Mouse (Mus musculus): Measurements from ENCODE around the gene Apol8.
A peak's percentile ranks its signal among the peaks of the same experiment; 100 is the strongest.

Apol8 gene

DNA sequence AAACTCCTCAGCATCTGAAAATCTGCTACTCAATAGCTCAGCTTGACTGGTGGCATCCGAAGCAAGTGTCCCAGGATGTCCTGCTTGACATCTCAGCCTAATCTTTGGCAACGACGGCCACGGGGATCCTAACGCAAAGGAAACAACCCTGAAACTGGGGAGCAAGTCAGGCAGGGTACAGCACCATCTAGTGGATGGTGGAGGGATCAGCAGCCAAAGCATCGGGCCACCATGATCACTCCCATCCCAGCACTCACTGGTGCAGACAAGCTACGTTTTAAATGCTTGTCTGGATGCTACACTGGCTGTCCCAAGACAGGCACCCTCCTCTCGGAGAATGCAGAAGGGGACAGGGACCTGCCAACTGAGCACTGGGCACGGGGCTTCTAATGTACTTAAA lies at the start of gene Apol8:
Apol8 (minus strand) TSS at position 156 of the 400 bp plus-strand sequence.
- DNase-seq (ENCODE audit: low spot score), result no peak

DNA sequence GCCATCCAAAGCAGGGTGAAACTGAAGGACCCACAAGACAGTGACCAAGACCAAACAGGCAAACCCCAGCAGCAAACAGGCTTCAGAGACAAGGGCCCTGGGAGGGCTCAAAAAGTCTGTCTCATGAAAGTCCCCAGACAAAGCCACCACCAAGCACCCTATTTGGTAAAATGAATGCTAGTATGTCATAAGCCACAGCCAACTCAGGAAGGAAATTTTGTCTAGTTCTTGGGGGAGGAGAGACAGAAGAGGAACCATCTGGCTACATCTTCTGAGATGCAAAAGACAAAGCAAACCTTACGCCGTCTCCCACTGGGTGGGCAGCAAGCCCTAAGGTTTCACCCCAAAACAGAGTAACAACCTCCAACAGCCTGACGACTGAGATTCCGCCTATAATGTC lies 48.9 kb upstream of the Apol8 start:
- DNase-seq (ENCODE audit: low spot score), result no peak

GRCm38 (mm10) chr15:77804949-77805348 lies 48.1 kb upstream of the Apol8 start:
- DNase-seq (ENCODE audit: low spot score), result no peak

DNA sequence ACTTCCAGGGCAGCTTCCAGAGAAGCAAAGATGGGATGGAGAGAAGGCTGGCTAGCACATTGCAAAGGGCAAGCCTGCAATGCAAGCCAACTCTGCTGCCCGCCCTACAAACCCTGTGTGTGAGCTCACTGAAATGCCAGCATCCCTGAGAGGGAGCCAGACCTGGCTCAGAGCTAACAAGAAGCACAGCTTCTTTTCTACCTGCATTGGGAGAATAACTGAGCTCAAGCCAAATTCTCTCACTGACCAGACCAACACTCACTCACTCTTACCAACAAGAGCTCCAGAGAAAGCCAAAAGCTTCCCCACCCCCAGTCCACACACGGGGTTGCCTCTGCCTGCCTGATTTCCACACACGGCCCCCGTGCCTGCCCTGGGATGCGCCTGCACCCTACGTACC lies 47.7 kb upstream of the Apol8 start:
- DNase-seq (ENCODE audit: low spot score), result no peak

GRCm38 (mm10) chr15:77803747-77804146 lies 46.9 kb upstream of the Apol8 start:
- DNase-seq (ENCODE audit: low spot score), result no peak

GRCm38 (mm10) chr15:77802992-77803391 lies 46.2 kb upstream of the Apol8 start:
- DNase-seq (ENCODE audit: low spot score), result no peak

GRCm38 (mm10) chr15:77801188-77801587 lies 44.4 kb upstream of the Apol8 start:
- DNase-seq (ENCODE audit: low spot score), result no peak

- peak; percentile 49 for DNase-seq (ENCODE audit: low spot score)
Measured at GRCm38 (mm10) chr15:77800511-77800910, 43.7 kb upstream of the Apol8 start.

- peak; percentile 52 for DNase-seq (ENCODE audit: low spot score)
Measured at GRCm38 (mm10) chr15:77799491-77800474, 43.0 kb upstream of the Apol8 start.

DNA sequence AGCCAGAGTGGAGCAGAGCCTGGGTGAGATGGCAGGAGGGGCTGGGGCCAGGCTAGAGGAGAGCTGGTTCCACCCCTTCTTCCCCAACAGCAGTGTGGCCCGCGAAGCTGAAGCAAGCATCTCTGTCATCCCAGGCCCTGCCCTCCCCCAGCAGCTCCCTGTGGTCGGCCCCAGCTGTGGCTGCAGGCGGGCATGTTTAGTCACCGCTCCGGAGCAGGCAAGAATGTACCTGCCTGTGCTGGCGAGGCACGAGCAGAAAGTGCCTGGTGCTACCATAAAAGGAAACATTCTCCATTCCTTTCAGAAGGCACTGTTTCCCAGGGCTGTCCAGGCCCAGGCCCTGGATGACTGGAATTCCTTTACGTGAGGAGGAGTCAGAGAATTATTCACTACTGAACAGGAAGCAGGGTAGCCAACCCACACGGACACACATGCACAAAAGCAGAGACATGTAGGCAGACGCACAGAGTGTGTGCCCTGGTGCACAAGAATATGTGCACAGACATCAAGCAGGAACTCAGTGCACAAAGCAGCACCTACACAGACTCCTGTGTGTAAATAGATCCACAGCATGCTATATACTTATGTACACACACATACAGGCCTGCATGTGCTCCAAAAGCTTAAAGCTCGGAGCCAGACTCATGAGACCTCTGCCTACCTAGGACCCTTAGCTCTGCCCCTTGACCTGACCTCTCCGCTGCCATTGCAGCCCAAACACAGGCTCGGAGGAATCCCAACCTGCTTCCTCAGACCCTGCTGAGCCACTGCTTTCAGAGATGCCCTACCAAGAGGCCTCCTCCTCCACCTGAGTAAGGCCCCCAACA lies 42.1 kb upstream of the Apol8 start:
- DNase-seq (ENCODE audit: low spot score), result peak; percentile 86

GRCm38 (mm10) chr15:77797609-77798411 lies 41.0 kb upstream of the Apol8 start:
- DNase-seq (ENCODE audit: low spot score), result peak; percentile 43

DNA sequence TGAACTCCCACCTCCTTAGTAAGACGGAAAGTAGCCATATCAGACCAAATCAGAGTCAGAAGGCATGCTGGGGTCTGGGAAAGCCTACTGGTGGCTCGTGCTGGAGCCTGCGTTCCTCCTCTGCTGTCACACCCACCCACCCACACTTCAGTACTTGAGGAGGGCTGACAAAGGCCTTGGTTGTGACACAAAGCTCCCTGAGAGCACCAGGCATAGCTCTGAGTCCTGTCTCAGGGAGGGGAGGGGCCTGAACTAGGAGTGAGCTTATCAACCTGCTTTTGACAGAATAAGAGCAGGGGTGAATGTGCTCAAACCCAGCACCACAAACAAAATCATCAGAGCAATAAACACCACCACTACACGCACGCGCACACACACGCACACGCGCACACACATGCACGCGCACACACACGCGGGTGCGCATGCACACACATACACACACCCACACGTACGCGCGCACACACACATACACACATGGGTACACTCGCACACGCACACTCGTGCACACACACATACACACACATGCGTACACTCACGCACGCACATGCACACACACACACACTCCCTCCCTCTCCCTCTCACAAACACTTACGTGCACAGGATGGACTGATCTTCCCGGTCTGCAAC lies 39.7 kb upstream of the Apol8 start:
- DNase-seq (ENCODE audit: low spot score), result no peak

GRCm38 (mm10) chr15:77794908-77795356 lies 38.1 kb upstream of the Apol8 start:
- DNase-seq (ENCODE audit: low spot score), result no peak

- no peak for DNase-seq (ENCODE audit: low spot score)
Measured at GRCm38 (mm10) chr15:77794138-77794907, 37.5 kb upstream of the Apol8 start.

DNA sequence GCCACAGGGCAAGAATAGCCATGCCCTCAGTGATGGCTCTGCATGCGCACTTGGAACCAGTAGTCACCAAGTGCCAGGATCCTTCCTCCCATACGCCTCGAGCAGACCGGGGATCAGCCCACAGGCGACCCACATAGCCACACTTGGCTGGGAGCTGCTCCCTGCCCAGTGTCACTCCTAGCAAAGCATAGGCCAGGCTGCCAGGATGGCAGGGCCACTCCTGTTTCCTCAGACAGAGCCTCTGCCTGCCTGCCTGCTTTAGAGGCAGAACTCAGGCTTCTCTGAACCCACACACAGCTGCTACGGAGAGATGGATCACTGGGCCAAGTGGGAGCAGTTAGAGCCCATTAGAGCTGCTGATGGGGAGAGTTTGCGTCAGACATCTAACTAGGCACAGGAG lies 36.8 kb upstream of the Apol8 start:
- DNase-seq (ENCODE audit: low spot score), result no peak

DNA sequence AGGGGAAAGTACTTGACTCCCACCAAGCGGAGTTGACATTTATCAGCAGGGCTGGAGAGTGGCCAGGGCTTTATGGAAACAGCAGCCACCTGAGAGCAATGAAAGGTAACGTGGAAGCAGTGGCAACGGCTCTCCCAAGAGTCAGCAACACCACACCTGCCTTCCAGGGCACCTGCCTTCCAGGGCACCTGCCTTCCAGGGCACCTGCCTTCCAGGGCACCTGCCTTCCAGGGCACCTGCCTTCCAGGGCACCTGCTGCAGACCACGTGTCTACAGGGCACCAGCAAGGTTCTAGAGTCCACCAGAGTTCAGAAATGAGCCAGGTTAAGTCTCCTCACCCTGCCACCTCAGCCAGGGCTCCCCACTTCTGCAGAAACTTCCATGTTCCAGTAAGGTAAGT lies 36.3 kb upstream of the Apol8 start:
- no peak for DNase-seq (ENCODE audit: low spot score)

- DNase-seq (ENCODE audit: low spot score), result no peak
Measured at GRCm38 (mm10) chr15:77792056-77792455, 35.3 kb upstream of the Apol8 start.

DNA sequence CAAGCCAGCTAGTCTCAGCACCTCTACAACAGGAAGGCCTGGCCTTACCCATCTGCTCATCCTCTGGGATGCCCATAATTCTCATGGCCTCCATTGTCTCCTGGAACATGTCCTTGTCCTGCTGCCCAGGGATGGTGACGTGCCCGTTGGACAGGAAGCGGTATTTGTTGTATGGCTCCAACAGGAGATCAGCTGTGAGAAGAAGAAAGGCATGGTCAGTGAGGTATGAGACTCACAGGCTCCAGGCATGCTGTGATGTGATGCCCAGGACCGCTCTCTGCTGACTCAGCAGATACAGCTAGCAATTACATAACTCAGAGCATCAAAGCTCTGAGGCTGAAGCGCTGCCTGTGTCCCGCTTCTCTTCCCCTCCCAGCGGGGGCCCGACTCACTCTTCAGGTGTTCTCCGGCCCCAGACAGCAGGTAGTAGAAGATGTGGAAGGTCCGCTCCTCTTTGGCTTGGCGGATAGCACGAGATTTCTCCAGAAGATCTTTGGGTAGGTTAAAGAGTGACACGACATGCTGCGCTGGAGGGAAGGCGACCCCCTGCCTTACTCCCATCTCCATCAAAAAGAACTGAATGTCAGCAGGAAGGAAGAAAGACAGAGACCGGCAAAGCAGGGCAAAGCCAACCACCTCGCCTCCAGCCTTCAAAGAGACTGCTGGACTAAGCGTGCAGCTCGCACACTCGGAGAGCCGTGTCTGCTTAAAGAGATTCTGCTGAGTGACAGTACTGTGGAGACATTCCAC lies 34.0 kb upstream of the Apol8 start:
- no peak for DNase-seq (ENCODE audit: low spot score)

DNA sequence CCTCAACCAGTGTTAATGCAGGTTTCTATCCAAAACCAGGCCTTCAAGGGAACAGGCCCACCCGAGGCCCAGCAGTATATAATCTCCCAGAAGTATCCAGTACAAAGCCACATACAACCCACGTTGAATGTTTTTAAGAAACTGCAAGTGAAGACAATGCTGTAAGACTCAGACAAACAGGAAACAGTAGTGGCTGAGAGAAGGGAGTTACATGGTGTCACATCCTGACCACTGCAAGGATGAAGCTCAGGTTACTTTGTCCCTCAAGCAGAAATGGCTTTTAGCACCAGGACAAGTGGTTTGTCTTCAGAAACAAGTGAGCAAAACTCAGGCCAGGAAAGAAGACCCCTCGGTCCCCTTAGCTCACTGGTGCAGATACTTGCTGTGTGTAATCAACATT lies 32.4 kb upstream of the Apol8 start:
- DNase-seq (ENCODE audit: low spot score), result no peak

GRCm38 (mm10) chr15:77788356-77788755 lies 31.6 kb upstream of the Apol8 start:
- no peak for DNase-seq (ENCODE audit: low spot score)

Data from yolk sac, embryonic 10.5 days (tissue).